8 mouse cellular contexts compared by ENCODE assay signal in the genomic region with DNA sequence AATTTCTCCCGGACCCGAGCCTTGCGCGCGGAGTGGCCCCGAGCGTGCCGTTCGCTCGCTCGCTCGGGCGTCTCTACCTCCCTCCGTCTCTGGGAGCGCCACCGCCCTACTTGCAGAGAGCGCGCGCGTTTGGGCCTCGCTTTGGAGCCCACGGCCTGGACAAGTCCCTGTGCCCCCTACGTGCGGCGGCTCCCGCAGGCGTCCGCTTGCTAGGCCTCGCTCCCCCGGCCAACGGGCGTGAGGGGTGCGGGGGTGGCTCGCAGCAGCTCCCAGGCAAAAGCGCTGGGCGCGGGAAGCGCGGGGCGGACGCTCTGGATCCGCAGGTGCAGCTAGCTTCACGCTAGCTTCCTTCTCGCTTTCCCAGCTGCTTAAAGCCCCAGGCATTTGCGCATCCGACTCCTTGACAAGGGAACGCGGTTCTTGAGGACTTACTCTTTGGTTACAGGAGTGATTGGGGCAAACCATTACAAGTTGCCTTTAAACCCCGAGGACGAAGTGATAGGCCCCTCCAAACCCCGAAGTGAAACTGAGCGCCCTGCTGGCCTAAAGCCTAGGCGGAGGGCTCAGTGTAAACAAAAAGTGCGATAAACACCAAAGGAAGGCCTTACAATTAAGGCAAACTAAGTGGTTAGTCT.
DNase-seq lines count a peak whose midpoint lies in the region; ATAC-seq and TF ChIP-seq lines count a peak whose summit lies in the region.

No protein-coding gene starts in this region.

- H3K4me3 ChIP-seq in E14TG2a.4 (replicated peaks; ENCODE audit: low read length): peak overlapping the region; percentile 87
- H3K4me3 ChIP-seq in erythroblast, embryonic 14.5 days (replicated peaks): peak overlapping the region; percentile 96
- H3K4me3 ChIP-seq in heart, postnatal 0 days (ENCODE audit: low read depth, low read length): peak overlapping the region; percentile 86
- H3K4me3 ChIP-seq in liver, postnatal 0 days (ENCODE audit: low read depth, low read length): peak overlapping the region; percentile 87
- peak overlapping the region; percentile 64 for H3K4me3 ChIP-seq in neural tube, embryonic 15.5 days (replicated peaks)
- H3K4me3 ChIP-seq in thymus, adult 2 months (ENCODE audit: control insufficient read depth, insufficient read depth, low read length): peak overlapping the region; percentile 85

- H3K27ac ChIP-seq in heart, postnatal 0 days (ENCODE audit: low read depth): peak overlapping the region; percentile 98
- peak overlapping the region; percentile 99 for H3K27ac ChIP-seq in liver, postnatal 0 days (ENCODE audit: low read depth)
- peak overlapping the region; percentile 83 for H3K27ac ChIP-seq in neural tube, embryonic 15.5 days (replicated peaks)
- H3K27ac ChIP-seq in thymus, adult 2 months (ENCODE audit: control insufficient read depth, insufficient read depth, low read length): peak overlapping the region; percentile 94

- WGBS in heart, postnatal 0 days: 2% methylated on average over 50 of the region's 54 CpGs
- 2% methylated on average over 54 of the region's 54 CpGs for WGBS in liver, postnatal 0 days (ENCODE audit: insufficient replicate concordance)
- WGBS in neural tube, embryonic 15.5 days: under 1% methylated on average over 54 of the region's 54 CpGs
- under 1% methylated on average over 54 of the region's 54 CpGs for WGBS in thymus, adult 2 months

- H3K4me2 ChIP-seq in heart, postnatal 0 days (ENCODE audit: low read depth, low read length): peak overlapping the region; percentile 93
- H3K4me2 ChIP-seq in liver, postnatal 0 days (ENCODE audit: low read depth, low read length): peak overlapping the region; percentile 98
- peak overlapping the region; percentile 98 for H3K4me2 ChIP-seq in neural tube, embryonic 15.5 days

- no peak for TF ChIP-seq CTCF in E14TG2a.4 (conservative IDR thresholded peaks at IDR 0.05; ENCODE audit: low read length)
- TF ChIP-seq CTCF in heart, postnatal 0 days (IDR thresholded peaks at IDR 0.05; ENCODE audit: low read depth): no peak; the same call in 1 of the 2 replicates
- peak; percentile 21; the same call in 1 of the 2 replicates for TF ChIP-seq CTCF in liver, postnatal 0 days (IDR thresholded peaks at IDR 0.05; ENCODE audit: low read depth)
- no peak for TF ChIP-seq CTCF in thymus, adult 2 months (IDR thresholded peaks at IDR 0.05; ENCODE audit: borderline replicate concordance, control insufficient read depth, extremely low read depth, insufficient read depth, low read length, poor library complexity)

- no peaks in the 10 kb centered on the region for H3K36me3 ChIP-seq in E14TG2a.4 (ENCODE audit: insufficient read depth, low read length)
- peaks cover 16% of the 10 kb centered on the region for H3K36me3 ChIP-seq in erythroblast, embryonic 14.5 days (ENCODE audit: control insufficient read depth)
- no peaks in the 10 kb centered on the region for H3K36me3 ChIP-seq in heart, postnatal 0 days (replicated peaks; ENCODE audit: control insufficient read depth, insufficient read depth, low read length)
- 0 out of 2 replicates have a peak, but pooled peaks cover 3% of the 10 kb centered on the region for H3K36me3 ChIP-seq in liver, postnatal 0 days (replicated peaks; ENCODE audit: insufficient read depth, low read length)
- no peaks in the 10 kb centered on the region for H3K36me3 ChIP-seq in neural tube, embryonic 15.5 days
- no peaks in the 10 kb centered on the region for H3K36me3 ChIP-seq in thymus, adult 2 months (ENCODE audit: control insufficient read depth, insufficient read depth, low read length)

- no peak for TF ChIP-seq EP300 in heart, postnatal 0 days (IDR thresholded peaks at IDR 0.05; ENCODE audit: low read depth)
- no peak for TF ChIP-seq EP300 in liver, postnatal 0 days (IDR thresholded peaks at IDR 0.05; ENCODE audit: low read depth)

- H3K4me1 ChIP-seq in E14TG2a.4 (replicated peaks; ENCODE audit: low read depth, low read length): peaks cover 55% of the 10 kb centered on the region
- H3K4me1 ChIP-seq in erythroblast, embryonic 14.5 days (ENCODE audit: control insufficient read depth): peaks cover 65% of the 10 kb centered on the region
- H3K4me1 ChIP-seq in heart, postnatal 0 days (ENCODE audit: control insufficient read depth, insufficient read depth): peaks cover 23% of the 10 kb centered on the region
- H3K4me1 ChIP-seq in liver, postnatal 0 days (ENCODE audit: insufficient read depth): peaks cover 32% of the 10 kb centered on the region
- peaks cover 31% of the 10 kb centered on the region for H3K4me1 ChIP-seq in neural tube, embryonic 15.5 days
- peaks cover 39% of the 10 kb centered on the region for H3K4me1 ChIP-seq in thymus, adult 2 months (replicated peaks; ENCODE audit: control insufficient read depth, insufficient read depth, low read length)

- H3K27me3 ChIP-seq in E14TG2a.4 (ENCODE audit: insufficient read depth, low read length): peaks cover 80% of the 10 kb centered on the region
- peaks cover 50% of the 10 kb centered on the region for H3K27me3 ChIP-seq in erythroblast, embryonic 14.5 days (ENCODE audit: control insufficient read depth)
- 0 out of 2 replicates have a peak, but pooled peaks cover 4% of the 10 kb centered on the region for H3K27me3 ChIP-seq in heart, postnatal 0 days (ENCODE audit: control insufficient read depth, insufficient read depth, low read length)
- H3K27me3 ChIP-seq in liver, postnatal 0 days (ENCODE audit: insufficient read depth, low read length): peaks cover 27% of the 10 kb centered on the region
- H3K27me3 ChIP-seq in neural tube, embryonic 15.5 days (replicated peaks): peaks cover 33% of the 10 kb centered on the region
- peaks cover 7% of the 10 kb centered on the region; the same call in 1 of the 2 replicates for H3K27me3 ChIP-seq in thymus, adult 2 months (ENCODE audit: control insufficient read depth, insufficient read depth, low read length)

- TF ChIP-seq POLR2A in thymus, adult 2 months (IDR thresholded peaks at IDR 0.05; ENCODE audit: control insufficient read depth, extremely low read depth, insufficient read depth, low read length, poor library complexity): no peak

- peak; percentile 86 for DNase-seq in brain, adult 2 months (ENCODE audit: low read depth, low spot score)
- DNase-seq in heart, postnatal 0 days (ENCODE audit: low spot score): peak; percentile 68
- DNase-seq in layer of hippocampus, adult 11-12 months (ENCODE audit: low spot score): peak; percentile 78
- DNase-seq in liver, postnatal 0 days: peak; percentile 83
- peak; percentile 65 for DNase-seq in thymus, adult 2 months

- peak; percentile 40 for ATAC-seq in heart, postnatal 0 days (ENCODE audit: insufficient read depth, low read depth)
- peak; percentile 56 for ATAC-seq in liver, postnatal 0 days
- peak; percentile 35 for ATAC-seq in neural tube, embryonic 15.5 days (ENCODE audit: low FRiP score)

- peak overlapping the region; percentile 85 for H3K9ac ChIP-seq in heart, postnatal 0 days (replicated peaks; ENCODE audit: low read depth, low read length)
- peak overlapping the region; percentile 98 for H3K9ac ChIP-seq in liver, postnatal 0 days (replicated peaks)
- H3K9ac ChIP-seq in neural tube, embryonic 15.5 days (replicated peaks): peak overlapping the region; percentile 67

- no peaks in the 10 kb centered on the region for H3K9me3 ChIP-seq in E14TG2a.4 (ENCODE audit: low read length)
- H3K9me3 ChIP-seq in erythroblast, embryonic 14.5 days (ENCODE audit: control insufficient read depth, low read length): peaks cover 23% of the 10 kb centered on the region; the same call in 1 of the 2 replicates
- no peaks in the 10 kb centered on the region for H3K9me3 ChIP-seq in heart, postnatal 0 days (replicated peaks; ENCODE audit: control insufficient read depth, low read length)
- H3K9me3 ChIP-seq in liver, postnatal 0 days (ENCODE audit: low read length): no peaks in the 10 kb centered on the region
- no peaks in the 10 kb centered on the region for H3K9me3 ChIP-seq in neural tube, embryonic 15.5 days (replicated peaks)

Comparison
In these comparisons a context has a peak if more than half of its experiments do, and no peak if none do; other contexts are left out.
1. Peak in every context shown above with its lines: DNase-seq, ATAC-seq, H3K4me3 ChIP-seq and H3K27ac ChIP-seq.